Mouse (Mus musculus) Muller cell, postnatal 12 days (primary cell): ENCODE data around the gene Urm1.
"Not testable (repeated sequence)": the region's sequence is repeated elsewhere in the genome, so short reads cannot be mapped to it uniquely, and the experiment has no call there.

ENCODE experiments used
- DNase-seq: peaks from one replicate; pipeline ENCODE4 v3.0.0-alpha.2; 2015; ENCODE audit errors: inconsistent ontology term

Gene Urm1

DNA sequence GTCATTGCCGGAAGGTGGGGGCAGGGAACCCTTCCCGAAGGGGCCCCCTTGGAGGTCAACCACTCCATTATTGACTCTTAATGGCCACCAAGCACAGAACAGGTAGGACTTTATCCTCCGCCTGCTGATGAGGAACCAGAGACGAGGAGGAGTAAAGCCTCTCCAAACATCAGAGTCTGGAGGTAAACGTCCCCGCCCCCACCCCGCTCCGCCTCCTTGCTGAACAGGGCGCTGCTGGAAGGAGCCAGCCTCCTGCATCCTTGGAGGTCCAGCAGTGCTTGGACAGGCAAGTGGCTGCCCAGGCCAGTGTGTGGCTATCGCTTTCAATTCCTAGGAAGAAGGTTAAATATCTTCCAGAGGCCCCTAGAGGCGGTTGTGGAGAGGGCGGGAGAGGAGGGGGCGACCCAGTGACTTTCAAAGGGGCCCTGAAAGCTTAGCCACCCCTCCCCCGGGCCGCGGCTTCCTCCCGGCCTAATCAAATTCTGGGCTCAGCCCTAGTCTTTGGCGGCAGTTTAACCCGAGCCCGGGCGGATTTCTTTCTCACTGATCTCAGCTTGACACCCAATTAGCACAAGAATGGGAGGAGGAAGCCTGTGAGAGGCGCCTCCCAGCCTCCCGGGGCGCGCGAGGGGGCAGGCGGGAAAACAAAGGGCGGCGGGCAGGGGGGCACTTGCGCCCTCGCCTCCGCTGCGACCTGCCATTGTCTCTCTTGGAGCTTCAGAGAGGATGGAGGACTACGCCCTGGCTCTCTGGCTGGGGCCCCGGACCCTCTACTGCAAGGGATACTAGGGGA is at the start of gene Urm1:
Gene Urm1, plus strand, starts transcription at position 51 of the 793 bp plus-strand sequence.
- DNase-seq, result peak; percentile 81

DNA sequence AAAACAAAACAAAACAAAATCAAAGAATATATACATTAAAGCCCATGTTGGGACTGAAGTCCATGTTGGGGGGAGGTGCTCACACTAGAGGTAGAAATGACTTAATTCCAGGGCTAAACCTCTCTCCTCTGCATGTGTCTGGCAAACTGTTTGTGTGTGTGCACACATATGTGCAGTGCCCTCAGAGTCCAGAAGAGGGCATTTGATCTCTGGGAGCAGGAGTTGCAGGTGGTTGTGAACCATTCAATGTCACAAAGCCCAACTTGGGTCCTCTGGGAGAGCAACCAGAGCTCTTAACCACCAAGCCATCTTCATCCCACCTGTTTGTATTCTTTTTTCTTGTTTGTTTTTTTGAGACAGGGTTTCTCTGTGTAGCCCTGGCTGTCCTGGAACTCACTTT is 49.7 kb upstream of the Urm1 start:
- DNase-seq, result no peak

DNA sequence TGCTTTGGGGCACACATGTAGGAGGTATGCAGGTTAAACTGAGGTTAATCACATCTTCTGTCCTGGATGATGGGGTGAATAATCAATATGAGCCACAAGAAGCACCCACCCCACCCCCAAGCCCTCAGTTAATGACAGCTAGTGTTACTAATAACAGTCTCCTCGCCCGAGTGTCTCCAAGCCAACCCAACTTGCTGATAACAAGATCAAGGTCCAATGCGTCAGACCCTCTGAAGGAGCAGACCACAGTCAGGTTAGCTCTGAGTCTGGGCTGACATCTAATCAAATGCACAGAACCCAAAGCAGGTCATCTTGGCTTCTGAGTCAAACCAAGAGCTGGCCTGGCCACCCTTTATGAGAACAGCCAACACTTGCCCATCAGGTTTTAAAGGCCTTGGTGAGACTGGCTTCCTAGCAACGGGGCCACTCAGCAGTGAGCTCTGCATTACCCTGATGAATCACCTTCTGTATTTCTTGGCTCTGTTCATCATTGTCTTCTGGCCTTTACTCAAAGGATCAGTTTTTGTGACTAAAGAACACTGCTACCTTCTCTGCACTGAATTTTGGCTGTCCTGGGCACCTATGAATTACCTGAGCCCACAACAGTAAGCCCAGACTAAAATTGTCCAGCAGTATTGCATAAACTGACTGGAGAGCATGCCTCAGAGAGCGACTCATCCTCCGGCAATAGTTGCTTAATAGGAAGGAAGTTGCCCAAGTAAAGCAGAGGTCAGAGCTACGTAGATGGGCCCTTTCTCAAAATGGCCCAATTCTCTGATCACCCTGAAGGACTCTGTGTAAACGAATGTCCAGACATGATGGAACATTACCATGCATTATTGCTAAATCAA is 48.0 kb upstream of the Urm1 start:
- DNase-seq, result peak; percentile 46

DNA sequence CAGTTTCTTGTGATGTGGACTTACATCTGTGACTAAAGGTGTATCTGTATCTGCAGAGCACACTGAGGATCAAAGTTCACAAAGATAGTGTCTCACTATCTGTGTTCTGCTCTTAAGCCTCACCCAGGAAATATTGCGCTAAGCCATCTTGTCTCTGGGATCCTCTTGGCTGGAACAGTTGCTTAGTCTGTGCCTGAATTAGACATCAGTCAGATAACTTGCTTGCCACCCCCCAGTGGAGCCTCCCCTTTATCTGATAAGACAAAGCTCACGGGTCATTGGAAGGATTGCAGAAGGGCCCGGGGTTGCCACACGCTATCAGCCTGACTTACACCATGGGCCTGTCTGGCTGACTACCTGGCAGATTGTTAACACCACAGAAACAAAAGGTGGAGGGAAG is 46.6 kb upstream of the Urm1 start:
- no peak for DNase-seq

DNA sequence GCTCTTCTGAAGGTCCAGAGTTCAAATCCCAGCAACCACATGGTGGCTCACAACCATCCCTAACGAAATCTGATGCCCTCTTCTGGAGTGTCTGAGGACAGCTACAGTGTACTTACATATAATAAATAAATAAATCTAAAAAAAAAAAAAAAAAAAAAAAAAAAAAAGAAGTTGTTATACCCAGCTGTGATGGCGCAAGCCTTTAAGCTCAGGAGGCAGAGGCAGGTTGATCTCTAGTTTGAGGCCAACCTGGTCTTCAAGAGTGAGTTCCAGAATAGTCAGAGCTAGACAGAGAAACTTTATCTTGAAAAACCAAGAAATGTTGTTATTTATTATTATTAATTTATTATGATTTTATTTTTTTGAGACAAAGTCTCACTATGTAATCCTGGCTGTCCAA is 38.6 kb upstream of the Urm1 start:
- DNase-seq, result not testable (repeated sequence)

DNA sequence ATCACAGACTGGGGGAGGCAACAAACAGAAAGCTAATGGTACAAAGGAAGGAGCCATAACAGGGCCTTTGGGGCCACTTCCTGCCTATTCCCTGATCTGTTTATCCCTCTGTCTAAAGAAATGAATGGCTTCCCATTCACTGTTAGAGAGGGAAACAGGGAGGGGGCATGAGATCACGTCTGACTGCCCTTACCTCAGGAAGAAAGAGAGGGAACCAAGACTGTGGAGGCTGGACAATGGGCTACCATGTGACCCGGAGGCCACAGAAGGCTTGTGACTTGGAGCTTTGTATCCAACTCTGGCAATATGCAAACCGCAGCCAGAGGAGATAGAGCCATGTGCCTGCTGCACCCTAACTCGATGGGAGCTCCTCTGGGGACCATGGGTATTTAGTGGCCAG is 35.6 kb upstream of the Urm1 start:
- DNase-seq, result no peak

DNA sequence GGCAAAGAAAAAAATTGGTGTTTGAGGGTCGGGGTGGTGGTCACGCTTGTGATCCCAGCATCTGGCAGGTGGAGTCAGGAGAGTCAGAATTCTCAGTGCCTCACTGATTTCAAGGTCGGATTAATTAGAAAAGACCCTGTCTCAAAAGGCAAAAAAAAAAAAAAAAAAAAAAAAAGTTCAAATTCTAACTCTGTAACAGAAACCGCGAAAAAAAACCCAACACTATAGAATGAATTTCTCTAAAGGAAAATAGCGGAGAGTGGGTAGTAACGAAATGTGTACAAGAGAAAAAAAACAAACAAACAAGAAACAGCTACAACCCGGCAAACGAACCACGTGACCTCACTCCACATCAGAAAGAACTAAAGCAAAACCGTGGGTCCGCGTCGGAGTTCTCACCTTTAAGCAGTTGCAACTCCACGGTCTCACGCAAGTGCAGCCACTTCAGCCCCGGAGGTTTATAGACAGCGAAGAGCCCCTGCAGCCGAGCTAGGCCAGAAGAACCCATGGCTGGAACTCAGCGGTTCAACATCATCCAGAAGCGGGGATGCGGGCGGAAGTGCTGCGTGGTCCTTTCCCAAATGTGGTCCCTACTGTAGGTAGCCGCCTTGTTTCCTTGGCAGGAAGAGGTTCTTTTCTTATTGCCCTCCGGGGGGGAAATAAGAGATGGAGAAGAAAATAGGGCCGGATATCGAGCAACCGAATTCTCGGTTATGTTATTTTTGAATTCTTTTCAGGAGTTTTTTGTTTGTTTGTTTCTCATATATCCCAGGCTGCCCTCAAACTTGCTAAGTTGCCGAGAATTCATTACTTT is 32.6 kb upstream of the Urm1 start, which contains the start of gene Coq4:
Gene Coq4, plus strand, starts transcription at position 390 of the 814 bp plus-strand sequence.
- peak; percentile 91 for DNase-seq

DNA sequence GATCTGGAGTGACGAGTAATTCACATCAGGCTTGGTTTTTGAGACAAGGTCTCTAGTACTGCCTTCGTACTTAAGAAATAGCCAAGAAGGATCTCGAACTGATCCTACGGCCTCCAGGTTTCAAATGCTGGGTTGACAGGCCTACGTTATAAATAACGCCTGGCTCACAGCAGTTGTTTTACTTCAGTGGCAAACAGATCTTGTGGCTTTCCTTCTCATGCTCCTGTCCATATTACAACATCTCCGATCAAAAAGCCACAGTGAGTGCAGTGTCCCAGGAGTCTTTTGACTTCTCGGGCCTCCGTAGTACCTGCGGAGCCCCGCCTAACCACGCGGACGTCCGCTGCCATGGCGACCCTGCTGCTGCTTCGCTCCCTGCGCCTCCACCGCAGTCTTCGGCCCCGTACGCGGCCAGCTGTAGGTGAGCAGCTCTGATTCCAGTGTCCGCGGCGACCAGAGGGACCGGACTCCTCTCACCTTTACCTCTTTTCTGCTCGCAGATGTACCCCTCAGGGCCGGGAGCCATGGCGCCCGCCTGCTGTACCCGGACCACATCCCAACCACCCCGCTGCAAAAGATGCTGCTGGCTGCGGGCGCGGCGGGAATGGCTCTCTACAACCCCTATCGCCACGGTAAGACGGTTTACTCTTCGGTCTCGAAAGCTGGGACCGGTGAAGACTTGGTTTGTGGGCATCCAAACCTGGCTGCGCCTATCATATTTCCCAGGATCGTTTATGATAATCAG is 31.8 kb upstream of the Urm1 start, which contains the start of gene Trub2:
Gene Trub2, minus strand, starts transcription at position 566 of the 745 bp plus-strand sequence.
- peak; percentile 86 for DNase-seq

DNA sequence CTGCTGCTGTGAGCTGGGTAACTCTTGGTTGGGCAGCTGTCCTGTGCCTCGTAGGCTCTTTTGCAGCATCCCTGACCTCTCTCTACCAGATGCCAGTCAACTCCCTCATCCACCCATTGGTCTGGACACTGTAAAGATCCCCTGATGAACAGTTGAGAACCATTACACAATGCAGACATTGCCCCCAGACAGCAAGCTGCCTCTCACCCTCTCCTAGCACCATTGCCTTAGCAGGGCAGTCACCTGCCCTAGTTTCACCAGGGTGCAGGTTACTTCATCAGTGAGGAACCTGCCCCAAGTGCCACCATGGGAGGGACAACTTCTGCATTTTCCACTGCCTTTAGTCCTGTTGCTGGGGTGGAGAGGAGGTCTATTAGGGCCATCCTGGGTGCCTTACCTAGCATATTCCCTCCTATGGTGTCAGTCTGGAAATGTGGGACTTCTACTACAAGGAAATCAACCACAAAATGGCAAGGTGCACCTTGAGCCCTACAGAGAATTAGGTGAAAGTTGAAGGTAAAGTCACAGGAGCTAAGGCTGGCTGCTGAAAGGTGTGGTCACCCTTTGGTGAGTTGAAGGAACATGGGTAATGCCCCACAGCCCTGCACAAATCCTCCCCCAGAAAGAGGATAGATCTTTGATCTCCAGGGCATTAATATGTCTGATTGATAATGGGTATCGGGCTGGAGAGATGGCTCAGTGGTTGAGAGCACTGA is 26.9 kb upstream of the Urm1 start:
- no peak for DNase-seq

DNA sequence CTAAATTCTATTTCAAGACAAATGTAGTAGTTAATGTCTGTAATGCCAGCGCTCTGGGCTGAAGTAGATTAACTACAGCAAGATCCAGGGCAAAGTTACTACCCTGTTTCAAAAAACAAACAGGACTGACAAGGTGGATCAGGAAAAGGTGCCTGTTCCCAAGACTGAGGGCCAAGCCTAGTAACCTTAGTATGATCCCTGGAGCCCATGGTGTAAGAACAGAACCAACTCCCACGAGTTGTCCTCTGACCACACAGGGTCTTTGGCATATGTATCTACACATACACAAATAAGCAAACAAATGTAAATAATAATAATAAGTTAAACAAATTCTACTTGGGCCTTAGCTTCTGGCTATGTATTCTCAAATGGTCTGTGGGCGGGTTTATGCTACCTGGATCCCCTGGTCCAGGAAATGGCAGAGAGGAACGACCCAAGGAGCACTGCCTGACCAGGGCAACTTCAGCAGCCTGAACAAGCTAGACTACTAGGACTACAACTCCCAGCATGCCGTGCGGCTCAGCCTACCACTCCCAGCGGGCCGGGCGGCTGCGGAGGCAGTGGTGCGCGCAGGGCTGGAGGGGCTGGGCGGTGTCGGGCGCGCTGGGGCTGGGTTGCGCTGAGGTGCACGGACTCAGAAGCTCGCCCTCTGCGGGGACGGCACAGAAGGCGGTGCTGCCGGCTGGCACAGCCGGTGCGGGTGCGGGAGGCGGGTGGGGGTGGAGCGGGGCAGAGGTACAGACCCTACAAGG is 17.6 kb upstream of the Urm1 start, which contains the start of gene Slc27a4:
Gene Slc27a4, plus strand, starts transcription at position 560 of the 752 bp plus-strand sequence.
- peak; percentile 93 for DNase-seq

DNA sequence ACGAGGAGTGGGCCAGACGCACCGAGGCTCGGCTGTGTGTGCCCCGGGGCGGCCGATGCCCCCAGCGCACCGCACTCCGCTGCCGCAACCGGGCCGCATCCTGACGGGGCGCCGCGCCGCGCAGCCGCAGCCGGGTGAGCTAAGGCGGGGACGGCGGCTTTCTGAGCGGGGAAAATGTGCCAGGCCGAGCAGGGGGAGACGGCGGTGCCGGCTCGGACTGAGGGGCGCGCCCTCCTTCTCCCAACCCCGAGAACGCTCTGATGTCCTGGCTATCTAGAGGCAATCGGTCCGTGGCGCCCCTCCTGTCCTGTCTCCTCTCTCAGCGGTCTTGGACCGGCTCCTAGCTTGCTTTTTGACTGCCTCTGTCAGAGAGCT is 17.1 kb upstream of the Urm1 start:
- DNase-seq, result no peak

DNA sequence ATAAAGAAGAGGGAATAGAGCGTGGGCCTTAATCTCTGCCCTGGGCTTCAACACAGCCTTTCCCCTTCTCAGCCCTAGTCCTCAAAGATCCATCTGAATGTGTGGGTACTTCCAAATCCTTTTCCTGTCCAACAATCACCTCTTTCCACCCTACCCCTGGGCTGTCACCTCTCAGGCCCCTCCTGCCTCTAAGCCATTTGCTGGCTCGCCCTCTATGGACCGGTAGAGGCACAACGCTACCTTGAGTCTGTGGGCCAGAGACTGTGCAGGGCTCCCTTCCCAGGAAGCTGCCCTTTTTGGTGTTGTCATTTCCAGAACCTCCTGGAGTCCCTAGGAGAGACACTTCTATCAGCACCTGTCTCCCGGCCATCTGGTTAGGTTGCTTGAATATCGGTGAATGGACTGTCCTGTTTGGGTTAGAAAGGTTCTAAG is 16.5 kb upstream of the Urm1 start:
- peak; percentile 23 for DNase-seq

DNA sequence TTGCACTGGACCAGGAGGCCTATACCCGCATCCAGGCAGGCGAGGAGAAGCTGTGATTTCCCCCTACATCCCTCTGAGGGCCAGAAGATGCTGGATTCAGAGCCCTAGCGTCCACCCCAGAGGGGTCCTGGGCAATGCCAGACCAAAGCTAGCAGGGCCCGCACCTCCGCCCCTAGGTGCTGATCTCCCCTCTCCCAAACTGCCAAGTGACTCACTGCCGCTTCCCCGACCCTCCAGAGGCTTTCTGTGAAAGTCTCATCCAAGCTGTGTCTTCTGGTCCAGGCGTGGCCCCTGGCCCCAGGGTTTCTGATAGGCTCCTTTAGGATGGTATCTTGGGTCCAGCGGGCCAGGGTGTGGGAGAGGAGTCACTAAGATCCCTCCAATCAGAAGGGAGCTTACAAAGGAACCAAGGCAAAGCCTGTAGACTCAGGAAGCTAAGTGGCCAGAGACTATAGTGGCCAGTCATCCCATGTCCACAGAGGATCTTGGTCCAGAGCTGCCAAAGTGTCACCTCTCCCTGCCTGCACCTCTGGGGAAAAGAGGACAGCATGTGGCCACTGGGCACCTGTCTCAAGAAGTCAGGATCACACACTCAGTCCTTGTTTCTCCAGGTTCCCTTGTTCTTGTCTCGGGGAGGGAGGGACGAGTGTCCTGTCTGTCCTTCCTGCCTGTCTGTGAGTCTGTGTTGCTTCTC is 4.0 kb upstream of the Urm1 start:
- no peak for DNase-seq

DNA sequence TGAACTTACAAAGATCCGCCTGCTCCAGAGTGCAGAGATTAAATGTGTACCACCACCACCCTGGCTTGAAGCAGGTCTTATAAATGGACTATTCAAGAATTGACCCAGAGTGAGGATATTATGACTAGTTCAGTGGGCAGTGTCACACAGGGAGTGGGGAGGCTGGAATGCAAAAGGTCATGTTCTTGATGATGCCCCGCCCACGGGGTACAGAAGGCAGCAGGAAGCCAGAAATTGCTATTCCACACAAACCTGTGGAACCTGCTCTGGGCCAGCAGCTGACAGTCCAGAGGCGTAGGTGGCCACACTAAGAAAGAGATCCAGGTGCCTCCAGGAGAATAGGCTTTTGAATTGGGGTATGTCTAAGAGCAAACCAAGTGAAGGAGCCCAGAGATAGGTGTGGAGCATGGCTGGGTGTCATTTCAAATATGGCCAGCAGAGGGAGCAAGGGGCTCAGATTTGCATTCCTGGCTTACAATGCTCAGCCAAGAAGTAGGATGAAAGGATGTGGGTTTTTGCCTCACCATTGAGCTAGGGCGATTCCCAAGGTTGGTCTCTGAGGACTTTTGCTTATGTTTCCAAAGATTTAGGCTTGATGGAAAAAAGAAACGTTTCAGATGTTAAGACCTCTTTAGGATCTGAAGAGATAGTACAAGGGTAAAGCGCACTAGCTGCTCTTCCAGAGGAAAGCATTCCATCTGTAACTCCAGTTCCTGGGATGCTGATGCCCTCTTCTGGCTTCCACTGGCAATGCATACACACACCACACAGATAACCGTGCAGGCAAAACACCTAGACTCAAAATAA is 2.2 kb upstream of the Urm1 start:
- peak; percentile 89 for DNase-seq

DNA sequence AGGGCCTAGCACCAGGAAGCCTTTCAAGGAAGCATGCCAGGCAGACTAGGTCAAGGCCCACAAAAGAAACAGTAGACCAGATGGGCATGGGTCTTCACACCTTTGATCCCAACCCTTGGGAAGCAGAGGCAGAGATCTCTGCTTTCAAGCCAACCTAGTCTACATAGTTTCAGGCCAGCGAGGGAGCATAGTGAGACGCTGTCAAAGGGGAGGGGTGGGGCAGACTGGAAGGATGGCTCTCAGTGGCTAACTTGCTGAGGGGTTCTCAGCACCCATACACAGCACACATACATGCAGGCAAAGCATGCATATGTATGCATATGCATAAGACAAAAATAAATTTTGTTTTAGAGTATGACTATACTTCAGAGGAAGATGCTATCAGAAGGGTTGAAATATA is 512 bp upstream of the Urm1 start:
- DNase-seq, result no peak

DNA sequence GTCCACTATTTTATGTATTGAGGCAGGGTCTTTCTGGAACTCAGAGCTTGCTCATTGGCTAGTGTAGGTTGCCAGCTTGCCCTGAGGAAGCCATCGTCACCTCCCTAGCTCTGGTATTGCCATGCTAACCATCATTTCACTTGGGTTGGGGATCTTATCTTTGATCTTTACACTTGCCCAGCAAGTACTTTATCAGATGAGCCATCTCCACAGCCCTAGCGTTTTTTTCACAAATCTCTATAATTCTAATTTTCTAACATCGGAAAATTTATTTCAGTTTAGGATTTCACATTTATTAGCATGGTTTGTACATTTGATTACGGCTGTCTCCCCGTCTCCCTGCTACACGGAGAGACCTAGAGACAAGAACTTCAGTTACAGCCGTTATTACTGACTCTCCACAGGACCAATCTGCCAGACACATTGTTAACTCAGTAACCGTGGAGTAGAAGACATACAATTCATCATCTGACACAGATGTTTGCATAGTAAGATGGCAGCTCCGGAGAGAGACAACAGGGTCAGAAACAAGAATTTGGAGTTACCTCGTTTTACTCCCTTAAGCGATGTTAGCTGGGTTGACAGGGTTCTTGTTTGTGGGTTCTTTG is 6.5 kb downstream of the Urm1 start:
- no peak for DNase-seq

DNA sequence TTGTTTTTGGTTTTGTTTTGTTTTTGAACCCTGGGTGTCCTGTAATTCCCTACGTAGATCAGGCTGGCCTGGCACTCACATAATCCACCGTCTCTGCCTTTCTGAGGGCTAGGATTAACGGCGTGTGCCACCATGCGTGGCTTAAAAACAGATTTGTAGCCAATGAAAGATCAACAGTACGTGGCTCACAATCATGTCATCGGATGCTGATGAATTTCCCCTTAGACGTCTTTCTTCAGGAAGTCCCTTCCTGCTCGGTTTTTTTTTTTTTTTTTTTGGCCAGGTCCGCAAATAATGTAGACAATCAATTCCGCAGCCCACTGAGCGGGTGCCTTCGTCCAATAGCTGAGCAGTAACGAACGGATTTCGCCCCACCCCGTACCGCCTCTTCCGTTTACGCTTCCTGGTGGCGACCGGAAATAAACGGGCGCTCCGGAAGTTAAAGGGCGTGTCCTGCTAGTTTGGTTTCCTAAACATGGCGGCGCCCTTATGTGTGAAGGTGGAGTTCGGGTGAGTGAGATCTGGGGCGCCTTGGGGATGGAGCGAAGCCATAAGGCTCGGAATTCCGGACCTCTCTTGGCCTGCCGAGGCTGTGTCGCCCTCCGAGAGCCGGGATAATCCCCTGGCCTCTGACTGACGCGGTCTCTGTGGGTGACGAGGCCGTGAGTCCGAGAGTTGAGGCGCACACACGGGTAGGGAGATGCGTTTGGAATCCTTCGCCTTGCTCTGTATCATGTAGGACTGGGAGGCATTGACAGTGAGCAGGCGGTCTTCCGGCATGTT is 7.2 kb downstream of the Urm1 start:
- peak; percentile 96 for DNase-seq
